Mouse (Mus musculus) G1E (cell line): ENCODE results near the gene Ttc36.

Source experiments
- CTCF ChIP-seq: IDR thresholded peaks from 2 replicates; pipeline ENCODE4 v1.5.1; 2012; ENCODE audit warnings: low read depth, low read length, inconsistent platforms, mixed read lengths
- GATA1 ChIP-seq: IDR thresholded peaks from 2 replicates; pipeline ENCODE4 v1.6.1; 2012; ENCODE audit warnings: borderline replicate concordance, low read length, inconsistent platforms, mixed read lengths
- TAL1 ChIP-seq: conservative IDR thresholded peaks from 2 replicates; pipeline ENCODE4 v1.6.1; 2012; ENCODE audit warnings: low read depth, low read length, inconsistent platforms, mixed read lengths

DNA sequence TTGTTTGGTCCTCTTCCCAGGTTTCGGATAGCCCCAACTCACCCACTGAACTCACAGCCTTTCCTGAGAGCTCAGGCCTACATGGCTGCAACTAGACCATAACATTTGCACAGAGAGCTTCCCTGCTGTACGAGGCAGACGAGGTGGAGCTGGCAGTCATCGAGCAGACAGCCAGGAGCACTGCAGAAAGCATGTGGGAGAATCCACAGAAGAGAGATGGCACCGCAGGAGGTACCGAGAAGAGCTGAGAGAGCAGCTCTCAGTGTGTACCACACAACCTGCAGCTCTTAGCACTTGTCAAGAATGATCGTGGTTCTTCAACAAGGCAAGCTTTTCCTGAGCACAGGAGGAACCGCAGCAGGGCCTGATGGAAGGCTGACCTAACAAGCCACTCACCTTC is 11.3 kb upstream of the Ttc36 start:
- TF ChIP-seq CTCF (no peak), GATA1 (no peak), TAL1 (no peak)
